Mouse (Mus musculus) lung, postnatal 0 days (tissue): Measurements from ENCODE around the gene Ntn1.

Experiments used
- CTCF ChIP-seq: IDR thresholded peaks from 2 replicates; pipeline ENCODE4 v1.5.1; 2016; ENCODE audit warnings: antibody characterized with exemption, mild to moderate bottlenecking
- EP300 ChIP-seq: IDR thresholded peaks from 2 replicates; pipeline ENCODE4 v1.6.1; 2016; ENCODE audit warnings: antibody characterized with exemption, mild to moderate bottlenecking, control low read depth

GRCm38 (mm10) chr11:68197471-68197870 is 203.2 kb downstream of the Ntn1 start:
- no peak for TF ChIP-seq EP300
- no peak for TF ChIP-seq CTCF
